Mouse (Mus musculus): ENCODE data around the gene Galntl5. TPM values are rescaled to one million over a fixed set of nuclear protein-coding genes. Genes with fewer than 3 reads are reported as not detected.

The Galntl5 gene
- polyA plus RNA-seq (2012; rRNA removed), result not detected in 2 replicates

- H3K4me1 ChIP-seq (ENCODE audit: control insufficient read depth, insufficient read depth, low read length), result no peaks in the 10 kb centered on the region
- WGBS, result 94% methylated on average over 1 of the region's 1 CpGs
- no peak within 1 kb of the TSS for H3K4me3 ChIP-seq (replicated peaks; ENCODE audit: insufficient read depth, low read depth, low read length)
- no peak for DNase-seq
- H3K27me3 ChIP-seq (ENCODE audit: control insufficient read depth, insufficient read depth, low read length), result no peaks in the 10 kb centered on the region
- no peak within 1 kb of the TSS for H3K27ac ChIP-seq (ENCODE audit: insufficient read depth, low read length)
- TF ChIP-seq CTCF (IDR thresholded peaks at IDR 0.05; ENCODE audit: borderline replicate concordance, insufficient read depth, low read depth, low read length), result no peak
- no peak for TF ChIP-seq POLR2A (IDR thresholded peaks at IDR 0.05; ENCODE audit: borderline replicate concordance, insufficient read depth, low read length)
These were observed at the start of gene Galntl5 for GRCm38 (mm10) chr5:25181004-25181531. TSS of gene Galntl5 (plus strand) at chr5:25181460.

DNA sequence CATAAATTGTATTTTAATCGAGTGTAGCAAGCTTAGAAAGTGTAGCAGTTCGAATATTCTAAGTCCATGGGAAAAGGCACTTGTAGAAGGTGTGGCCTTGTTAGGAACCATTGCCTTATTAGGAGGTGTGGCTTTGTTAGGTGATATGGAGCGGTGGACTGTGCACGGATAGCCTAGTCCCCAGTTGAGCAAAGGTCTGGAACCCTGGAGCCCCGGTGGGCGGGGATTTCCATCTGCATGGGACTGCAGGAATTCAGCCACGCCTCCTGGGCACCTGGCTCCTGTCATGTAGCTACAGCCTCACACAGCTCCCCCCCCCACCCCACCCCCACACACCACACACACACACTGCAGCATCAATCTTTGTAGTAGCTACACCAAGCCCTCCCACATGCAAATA lies 34.6 kb upstream of the Galntl5 start:
- H3K27me3 ChIP-seq (ENCODE audit: control insufficient read depth, insufficient read depth, low read length), result no peaks in the 10 kb centered on the region
- H3K27ac ChIP-seq (ENCODE audit: insufficient read depth, low read length), result no peak overlapping the region
- 91% methylated on average over 7 of the region's 7 CpGs for WGBS
- DNase-seq, result no peak
- no peak for TF ChIP-seq POLR2A (IDR thresholded peaks at IDR 0.05; ENCODE audit: borderline replicate concordance, insufficient read depth, low read length)
- TF ChIP-seq CTCF (IDR thresholded peaks at IDR 0.05; ENCODE audit: borderline replicate concordance, insufficient read depth, low read depth, low read length), result no peak
- no peak overlapping the region for H3K4me3 ChIP-seq (replicated peaks; ENCODE audit: insufficient read depth, low read depth, low read length)
- H3K4me1 ChIP-seq (ENCODE audit: control insufficient read depth, insufficient read depth, low read length), result no peaks in the 10 kb centered on the region

GRCm38 (mm10) chr5:25149331-25149965 lies 31.8 kb upstream of the Galntl5 start:
- no peak for DNase-seq
- Histone ChIP-seq H3K4me3 (replicated peaks; ENCODE audit: insufficient read depth, low read depth, low read length) (no peak overlapping the region), H3K27me3 (ENCODE audit: control insufficient read depth, insufficient read depth, low read length) (no peaks in the 10 kb centered on the region), H3K27ac (ENCODE audit: insufficient read depth, low read length) (no peak overlapping the region), H3K4me1 (ENCODE audit: control insufficient read depth, insufficient read depth, low read length) (no peaks in the 10 kb centered on the region)
- no peak for TF ChIP-seq CTCF (IDR thresholded peaks at IDR 0.05; ENCODE audit: borderline replicate concordance, insufficient read depth, low read depth, low read length)
- TF ChIP-seq POLR2A (IDR thresholded peaks at IDR 0.05; ENCODE audit: borderline replicate concordance, insufficient read depth, low read length), result no peak
- 65% methylated on average over 2 of the region's 2 CpGs for WGBS

GRCm38 (mm10) chr5:25153491-25153890 lies 27.8 kb upstream of the Galntl5 start:
- TF ChIP-seq POLR2A (IDR thresholded peaks at IDR 0.05; ENCODE audit: borderline replicate concordance, insufficient read depth, low read length) (no peak), CTCF (IDR thresholded peaks at IDR 0.05; ENCODE audit: borderline replicate concordance, insufficient read depth, low read depth, low read length) (no peak)
- Histone ChIP-seq H3K4me1 (ENCODE audit: control insufficient read depth, insufficient read depth, low read length) (no peaks in the 10 kb centered on the region), H3K27me3 (ENCODE audit: control insufficient read depth, insufficient read depth, low read length) (no peaks in the 10 kb centered on the region), H3K4me3 (replicated peaks; ENCODE audit: insufficient read depth, low read depth, low read length) (no peak overlapping the region), H3K27ac (ENCODE audit: insufficient read depth, low read length) (no peak overlapping the region)
- DNase-seq, result no peak
- WGBS, result 95% methylated on average over 2 of the region's 2 CpGs

GRCm38 (mm10) chr5:25153996-25154395 lies 27.3 kb upstream of the Galntl5 start:
- TF ChIP-seq CTCF (IDR thresholded peaks at IDR 0.05; ENCODE audit: borderline replicate concordance, insufficient read depth, low read depth, low read length), result no peak
- no peak for TF ChIP-seq POLR2A (IDR thresholded peaks at IDR 0.05; ENCODE audit: borderline replicate concordance, insufficient read depth, low read length)
- DNase-seq, result no peak
- WGBS, result 78% methylated on average over 3 of the region's 3 CpGs
- Histone ChIP-seq H3K27ac (ENCODE audit: insufficient read depth, low read length) (no peak overlapping the region), H3K4me3 (replicated peaks; ENCODE audit: insufficient read depth, low read depth, low read length) (no peak overlapping the region), H3K4me1 (ENCODE audit: control insufficient read depth, insufficient read depth, low read length) (no peaks in the 10 kb centered on the region), H3K27me3 (ENCODE audit: control insufficient read depth, insufficient read depth, low read length) (no peaks in the 10 kb centered on the region)

GRCm38 (mm10) chr5:25154823-25155222 lies 26.4 kb upstream of the Galntl5 start:
- Histone ChIP-seq H3K27me3 (ENCODE audit: control insufficient read depth, insufficient read depth, low read length) (no peaks in the 10 kb centered on the region), H3K27ac (ENCODE audit: insufficient read depth, low read length) (no peak overlapping the region), H3K4me3 (replicated peaks; ENCODE audit: insufficient read depth, low read depth, low read length) (no peak overlapping the region), H3K4me1 (ENCODE audit: control insufficient read depth, insufficient read depth, low read length) (no peaks in the 10 kb centered on the region)
- 94% methylated on average over 4 of the region's 4 CpGs for WGBS
- TF ChIP-seq CTCF (IDR thresholded peaks at IDR 0.05; ENCODE audit: borderline replicate concordance, insufficient read depth, low read depth, low read length) (no peak), POLR2A (IDR thresholded peaks at IDR 0.05; ENCODE audit: borderline replicate concordance, insufficient read depth, low read length) (no peak)
- DNase-seq, result no peak

- WGBS, result 92% methylated on average over 3 of the region's 3 CpGs
- H3K27me3 ChIP-seq (ENCODE audit: control insufficient read depth, insufficient read depth, low read length), result no peaks in the 10 kb centered on the region
- H3K4me3 ChIP-seq (replicated peaks; ENCODE audit: insufficient read depth, low read depth, low read length), result no peak overlapping the region
- TF ChIP-seq POLR2A (IDR thresholded peaks at IDR 0.05; ENCODE audit: borderline replicate concordance, insufficient read depth, low read length) (no peak), CTCF (IDR thresholded peaks at IDR 0.05; ENCODE audit: borderline replicate concordance, insufficient read depth, low read depth, low read length) (no peak)
- H3K4me1 ChIP-seq (ENCODE audit: control insufficient read depth, insufficient read depth, low read length), result no peaks in the 10 kb centered on the region
- no peak for DNase-seq
- H3K27ac ChIP-seq (ENCODE audit: insufficient read depth, low read length), result no peak overlapping the region
These were observed 25.9 kb upstream of the Galntl5 start for GRCm38 (mm10) chr5:25155351-25155750.

DNA sequence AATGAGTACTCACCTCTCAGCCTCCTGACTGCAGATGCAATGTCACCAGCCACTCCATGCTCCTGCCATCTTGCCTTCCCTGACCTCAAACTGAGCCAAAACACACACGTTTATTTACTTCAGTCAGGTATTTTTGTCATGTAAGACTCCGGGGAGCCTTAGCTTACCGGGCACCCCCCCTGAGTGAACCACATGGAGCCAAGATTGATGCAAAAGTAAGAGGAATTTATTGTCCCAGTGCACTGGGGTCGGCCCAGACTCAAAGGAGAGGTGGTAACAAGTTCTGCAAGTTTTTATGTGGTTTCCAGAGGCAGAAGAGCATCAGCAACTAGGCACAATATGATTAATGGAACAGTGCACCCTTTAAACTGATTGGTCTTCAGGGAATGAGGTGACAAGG lies 24.1 kb upstream of the Galntl5 start:
- WGBS, result 49% methylated on average over 4 of the region's 4 CpGs
- no peak overlapping the region for H3K27ac ChIP-seq (ENCODE audit: insufficient read depth, low read length)

More for the DNA sequence above, 24.1 kb upstream of the Galntl5 start:
- Histone ChIP-seq H3K4me3 (replicated peaks; ENCODE audit: insufficient read depth, low read depth, low read length) (no peak overlapping the region), H3K4me1 (ENCODE audit: control insufficient read depth, insufficient read depth, low read length) (no peaks in the 10 kb centered on the region), H3K27me3 (ENCODE audit: control insufficient read depth, insufficient read depth, low read length) (no peaks in the 10 kb centered on the region)
- no peak for TF ChIP-seq POLR2A (IDR thresholded peaks at IDR 0.05; ENCODE audit: borderline replicate concordance, insufficient read depth, low read length)
- no peak for TF ChIP-seq CTCF (IDR thresholded peaks at IDR 0.05; ENCODE audit: borderline replicate concordance, insufficient read depth, low read depth, low read length)
- no peak for DNase-seq

Data from cerebellum, adult 2 months (tissue).